ENCODE assay signal across 8 mouse cellular contexts in the genomic region with DNA sequence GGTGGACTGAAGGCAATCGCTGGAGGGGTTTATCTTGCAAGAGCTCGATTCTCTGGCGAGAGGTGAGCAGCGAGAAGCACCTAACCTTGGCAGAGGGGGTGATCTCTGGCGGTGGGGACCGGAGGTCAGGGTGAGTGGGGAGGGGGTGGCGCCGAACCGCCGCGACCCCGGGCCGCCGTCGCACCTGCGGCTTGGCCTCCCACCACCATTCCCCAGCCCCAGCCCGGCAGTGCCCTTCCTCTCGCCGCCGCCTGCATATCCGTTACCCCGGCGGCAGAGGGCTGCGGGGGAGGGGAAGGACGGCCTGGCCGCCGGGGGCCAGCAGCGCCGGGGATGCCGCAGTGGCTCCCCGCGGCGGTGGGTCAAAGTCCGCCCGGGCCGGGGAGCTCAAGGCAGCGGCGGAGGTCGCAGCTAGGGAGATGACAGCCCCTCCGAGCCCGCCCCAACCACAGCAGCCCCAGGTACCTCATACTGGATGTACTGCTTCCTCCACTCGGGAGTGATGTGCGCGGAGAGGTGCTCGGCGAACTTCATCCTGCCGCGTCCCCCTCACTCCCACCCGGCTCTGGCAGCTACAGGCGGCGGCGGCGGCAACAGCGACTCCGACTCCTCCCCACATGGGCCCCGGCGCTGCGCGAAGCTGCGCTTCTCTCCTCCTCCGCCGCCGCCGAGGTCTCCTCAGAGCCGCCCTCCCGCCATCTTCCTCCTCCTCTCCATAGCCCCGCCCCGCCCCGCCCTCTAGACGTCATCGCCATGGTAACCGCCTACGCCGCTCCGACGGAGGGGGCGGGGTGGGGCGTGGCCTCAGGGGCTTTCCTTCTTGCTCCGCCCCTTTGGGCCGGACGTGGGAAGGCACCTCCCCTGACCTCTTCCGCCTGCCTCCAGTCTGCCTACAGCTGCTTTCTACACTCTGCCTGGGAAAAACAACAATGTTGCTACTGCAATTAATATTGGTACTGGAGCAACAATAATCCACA. TPM values are rescaled to one million over a fixed set of nuclear protein-coding genes. Genes with fewer than 3 reads are reported as not detected.
DNase-seq lines count a peak whose midpoint lies in the region; ATAC-seq lines count a peak whose summit lies in the region.

Gene Xpr1 (minus strand): TSS at position 715 of the 977 bp plus-strand sequence.

- H3K36me3 ChIP-seq in hindbrain, embryonic 14.5 days (replicated peaks; ENCODE audit: control insufficient read depth, insufficient read depth) = no peaks in the 10 kb centered on the region

- under 1% methylated on average over 52 of the region's 82 CpGs for WGBS in hindbrain, embryonic 14.5 days

- H3K4me1 ChIP-seq in hindbrain, embryonic 14.5 days (replicated peaks; ENCODE audit: control insufficient read depth, insufficient read depth, low read length) = peaks cover 17% of the 10 kb centered on the region

- H3K4me2 ChIP-seq in hindbrain, embryonic 14.5 days (replicated peaks) = peak within 1 kb of the TSS; percentile 57

- peak within 1 kb of the TSS; percentile 91 for H3K27ac ChIP-seq in hindbrain, embryonic 14.5 days

- peak; percentile 99 for DNase-seq in NIH3T3 (ENCODE audit: low read depth)
- DNase-seq in cerebellum, postnatal 10 days = peak; percentile 99
- DNase-seq in frontal cortex, postnatal 14 days (ENCODE audit: low spot score in 2 of 2) = peak; percentile 90 to 92
- peak; percentile 96 for DNase-seq in hindbrain, embryonic 14.5 days (ENCODE audit: low spot score)
- peak; percentile 94 for DNase-seq in layer of hippocampus, postnatal 36 days
- DNase-seq in lung, postnatal 36 days = peak; percentile 94
- peak; percentile 97 for DNase-seq in retina, postnatal 1 day
- peak; percentile 80 to 89 for DNase-seq in urinary bladder, adult 18-20 months (ENCODE audit: low spot score in 2 of 2)

- ATAC-seq in hindbrain, embryonic 14.5 days (ENCODE audit: low FRiP score) = peak; percentile 95

- no peaks in the 10 kb centered on the region for H3K27me3 ChIP-seq in hindbrain, embryonic 14.5 days (ENCODE audit: control insufficient read depth, insufficient read depth, low read length)

- peak within 1 kb of the TSS; percentile 90 for H3K9ac ChIP-seq in hindbrain, embryonic 14.5 days

- H3K4me3 ChIP-seq in hindbrain, embryonic 14.5 days (replicated peaks; ENCODE audit: low read length) = peak within 1 kb of the TSS; percentile 66

- no peaks in the 10 kb centered on the region for H3K9me3 ChIP-seq in hindbrain, embryonic 14.5 days (ENCODE audit: control insufficient read depth, low read length)

RNA-seq across cellular contexts. Expression of gene Xpr1, which starts in this region (rescaled TPM):
- 38.7 and 40.7 TPM in 2 replicates for polyA plus RNA-seq in hindbrain, embryonic 14.5 days (2014; fragmentation: Nextera tagmentation; extraction: Ambion mirVana)
- total RNA-seq in layer of hippocampus, postnatal 36 days (2021) = 10 to 100 TPM; 90.9 to 95.0 TPM

Comparison
In these comparisons a context has a peak if more than half of its experiments do, and no peak if none do; other contexts are left out.
1. Peak in every context shown above with its lines: DNase-seq, ATAC-seq, H3K4me3 ChIP-seq and H3K27ac ChIP-seq.